Mouse (Mus musculus) small intestine, adult 2 months (tissue): Measurements from ENCODE around the gene Ndrg3.

Source experiments
- CTCF ChIP-seq: fragments of 200-500 bp; IDR thresholded peaks from 2 replicates; pipeline ENCODE4 v1.5.1; 2012; ENCODE audit warnings: low read depth, mild to moderate bottlenecking, control low read depth, inconsistent platforms, low read length, moderate library complexity, mixed read lengths; ENCODE audit not compliant: insufficient replicate concordance, insufficient read length; ENCODE audit errors: extremely low read depth
- POLR2A ChIP-seq: fragments of 200-500 bp; IDR thresholded peaks from 2 replicates; pipeline ENCODE4 v1.6.1; 2012; ENCODE audit warnings: low read depth, mild to moderate bottlenecking, control low read depth, inconsistent platforms, low read length, moderate library complexity

GRCm38 (mm10) chr2:156956306-156956705 lies 35.5 kb downstream of the Ndrg3 start:
- TF ChIP-seq CTCF (no peak), POLR2A (no peak)
